Mouse (Mus musculus): ENCODE data around the gene C1qtnf2. TPM values are rescaled to one million over a fixed set of nuclear protein-coding genes. Genes with fewer than 3 reads are reported as not detected.

C1qtnf2 gene
- polyA plus RNA-seq, 1 experiment from 2014 or later = 6.4 TPM

DNA sequence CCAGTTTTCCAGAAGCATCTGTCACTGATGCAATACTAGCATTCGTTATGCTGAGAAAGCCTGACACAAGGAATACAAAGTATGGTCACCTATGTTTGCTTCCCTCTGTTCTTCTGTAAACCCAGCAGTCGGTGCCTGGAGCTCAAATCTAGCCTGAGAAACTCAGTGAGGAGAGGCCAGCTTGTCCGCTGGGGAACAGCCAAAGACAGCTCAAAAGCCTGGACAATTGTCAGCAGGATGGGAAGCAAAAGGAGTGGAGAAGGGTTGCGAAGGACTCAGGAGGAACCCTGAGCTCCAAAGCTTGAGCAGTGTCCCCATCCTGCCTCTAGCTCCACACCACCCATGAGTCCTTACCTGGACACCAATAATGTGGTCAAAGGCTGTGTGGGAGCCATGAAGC is 10.0 kb downstream of the C1qtnf2 start:
- 69% methylated on average over 4 of the region's 4 CpGs for WGBS

DNA sequence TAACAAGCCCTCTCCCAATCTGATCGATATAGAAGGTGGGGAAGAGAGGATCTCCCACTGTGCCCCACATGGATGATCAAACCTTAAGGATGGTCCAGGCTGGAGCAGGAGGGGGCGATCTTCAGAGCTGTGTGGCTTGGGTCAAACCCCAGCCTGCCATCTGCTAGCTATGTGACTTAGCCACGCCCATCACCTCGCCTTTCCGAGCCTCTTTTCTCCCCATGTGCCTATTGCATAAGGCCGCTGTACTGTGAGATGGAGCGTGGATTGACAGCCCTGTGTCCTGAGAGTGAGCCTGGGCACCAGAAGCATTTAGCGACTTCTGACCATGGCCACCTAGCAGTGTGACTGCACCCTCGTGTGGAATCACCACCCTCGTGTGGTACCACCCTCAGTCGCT is 10.6 kb downstream of the C1qtnf2 start:
- Histone ChIP-seq H3K4me1 (replicated peaks) (peaks cover 45% of the 10 kb centered on the region), H3K4me3 (no peak overlapping the region), H3K27me3 (no peaks in the 10 kb centered on the region), H3K4me2 (no peak overlapping the region), H3K9ac (no peak overlapping the region), H3K9me3 (replicated peaks) (no peaks in the 10 kb centered on the region), H3K36me3 (no peaks in the 10 kb centered on the region), H3K27ac (peak overlapping the region; percentile 85; the same call in 1 of the 2 replicates)
- no peak for ATAC-seq (replicated peaks; ENCODE audit: insufficient number of reproducible peaks, insufficient read depth, low FRiP score, low read depth)
- WGBS = 41% methylated on average over 11 of the region's 11 CpGs

More for the DNA sequence above, 10.0 kb downstream of the C1qtnf2 start:
- Histone ChIP-seq H3K4me1 (replicated peaks) (peaks cover 45% of the 10 kb centered on the region), H3K4me2 (0 out of 2 replicates have a peak overlapping the region, but pooled peaks have one; percentile 1), H3K4me3 (no peak overlapping the region), H3K9ac (no peak overlapping the region), H3K27me3 (no peaks in the 10 kb centered on the region), H3K9me3 (replicated peaks) (no peaks in the 10 kb centered on the region), H3K27ac (peak overlapping the region; percentile 85), H3K36me3 (no peaks in the 10 kb centered on the region)
- no peak for ATAC-seq (replicated peaks; ENCODE audit: insufficient number of reproducible peaks, insufficient read depth, low FRiP score, low read depth)

DNA sequence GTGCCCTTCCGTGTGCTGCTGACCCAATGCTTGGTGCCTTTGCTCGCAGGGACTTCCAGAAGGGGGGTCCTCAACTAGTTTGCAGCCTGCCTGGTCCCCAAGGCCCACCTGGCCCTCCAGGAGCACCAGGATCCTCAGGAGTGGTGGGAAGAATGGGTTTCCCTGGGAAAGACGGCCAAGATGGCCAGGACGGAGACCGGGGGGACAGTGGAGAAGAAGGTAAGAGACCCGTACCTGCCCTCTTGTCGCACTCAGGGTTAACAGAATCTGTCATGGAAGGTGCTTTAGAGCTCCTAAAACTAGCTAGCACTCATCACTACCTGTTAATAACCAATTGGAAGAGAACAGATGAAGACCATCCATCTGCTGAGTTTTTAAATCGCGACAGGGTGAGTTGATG is 11.8 kb downstream of the C1qtnf2 start:
- Histone ChIP-seq H3K4me3 (no peak overlapping the region), H3K36me3 (no peaks in the 10 kb centered on the region), H3K4me2 (no peak overlapping the region), H3K4me1 (replicated peaks) (peaks cover 35% of the 10 kb centered on the region), H3K9ac (no peak overlapping the region), H3K27ac (no peak overlapping the region), H3K9me3 (replicated peaks) (no peaks in the 10 kb centered on the region), H3K27me3 (no peaks in the 10 kb centered on the region)
- 83% methylated on average over 9 of the region's 9 CpGs for WGBS
- no peak for ATAC-seq (replicated peaks; ENCODE audit: insufficient number of reproducible peaks, insufficient read depth, low FRiP score, low read depth)

DNA sequence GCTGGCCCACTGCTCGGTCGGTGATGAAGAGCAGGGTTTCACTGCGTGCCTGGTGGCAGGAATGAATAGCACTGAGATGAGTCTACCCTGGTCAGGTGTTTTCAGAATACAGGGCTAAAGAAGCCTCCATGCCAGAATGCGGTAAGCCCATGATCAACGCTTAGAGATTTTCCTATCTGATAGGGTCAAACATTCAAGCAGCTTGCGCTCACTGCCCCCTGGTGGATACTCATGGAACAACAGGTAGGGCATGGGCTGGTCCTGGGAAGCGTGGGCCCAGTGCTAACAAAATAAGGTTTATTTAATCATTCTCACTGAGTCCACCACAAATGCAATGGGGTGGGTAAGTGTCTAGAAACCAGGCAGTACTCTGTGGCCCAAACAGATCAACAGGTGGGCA is 18.6 kb downstream of the C1qtnf2 start:
- no peak overlapping the region for H3K27ac ChIP-seq
- H3K36me3 ChIP-seq = no peaks in the 10 kb centered on the region
- H3K4me1 ChIP-seq (replicated peaks) = peaks cover 8% of the 10 kb centered on the region
- no peak overlapping the region for H3K4me3 ChIP-seq
- no peaks in the 10 kb centered on the region for H3K27me3 ChIP-seq
- 34% methylated on average over 7 of the region's 7 CpGs for WGBS
- H3K4me2 ChIP-seq = no peak overlapping the region
- no peak for ATAC-seq (replicated peaks; ENCODE audit: insufficient number of reproducible peaks, insufficient read depth, low FRiP score, low read depth)
- H3K9me3 ChIP-seq (replicated peaks) = no peaks in the 10 kb centered on the region
- no peak overlapping the region for H3K9ac ChIP-seq

DNA sequence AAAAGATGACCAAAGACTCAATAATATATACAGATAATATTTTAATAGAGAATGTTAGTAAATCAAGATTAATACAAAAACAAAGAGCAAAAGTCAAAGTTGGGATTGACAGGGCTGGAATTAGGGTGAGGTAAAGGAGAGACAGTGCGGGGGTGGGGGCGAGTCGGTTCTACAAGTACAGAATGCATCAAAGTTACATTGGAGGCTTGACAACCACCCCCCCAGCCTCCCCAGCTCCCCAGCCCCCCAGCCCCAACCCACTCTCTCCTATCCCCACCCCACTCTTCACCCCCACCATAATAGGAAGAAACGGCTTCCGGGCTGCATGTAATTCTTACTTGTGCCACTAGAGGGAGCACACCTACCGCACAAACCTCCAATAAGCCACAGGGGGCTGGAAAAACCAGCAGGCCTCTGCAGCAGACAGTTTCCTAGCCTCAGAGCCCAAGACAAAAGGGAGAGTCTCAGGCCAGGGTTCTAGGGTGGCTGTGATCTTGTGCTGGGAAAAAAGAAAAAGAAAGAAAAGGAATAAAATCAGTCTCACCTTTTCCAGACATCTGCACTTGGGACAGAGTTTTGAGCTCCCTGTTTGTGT is 19.8 kb downstream of the C1qtnf2 start:
- Histone ChIP-seq H3K27ac (no peak overlapping the region), H3K4me2 (no peak overlapping the region), H3K36me3 (no peaks in the 10 kb centered on the region), H3K9me3 (replicated peaks) (no peaks in the 10 kb centered on the region), H3K4me3 (no peak overlapping the region), H3K27me3 (no peaks in the 10 kb centered on the region), H3K4me1 (replicated peaks) (peaks cover 8% of the 10 kb centered on the region), H3K9ac (no peak overlapping the region)
- 0 out of 2 replicates have a peak, but pooled peaks have one; percentile 25 for ATAC-seq (replicated peaks; ENCODE audit: insufficient number of reproducible peaks, insufficient read depth, low FRiP score, low read depth)
- WGBS = 22% methylated on average over 6 of the region's 6 CpGs

DNA sequence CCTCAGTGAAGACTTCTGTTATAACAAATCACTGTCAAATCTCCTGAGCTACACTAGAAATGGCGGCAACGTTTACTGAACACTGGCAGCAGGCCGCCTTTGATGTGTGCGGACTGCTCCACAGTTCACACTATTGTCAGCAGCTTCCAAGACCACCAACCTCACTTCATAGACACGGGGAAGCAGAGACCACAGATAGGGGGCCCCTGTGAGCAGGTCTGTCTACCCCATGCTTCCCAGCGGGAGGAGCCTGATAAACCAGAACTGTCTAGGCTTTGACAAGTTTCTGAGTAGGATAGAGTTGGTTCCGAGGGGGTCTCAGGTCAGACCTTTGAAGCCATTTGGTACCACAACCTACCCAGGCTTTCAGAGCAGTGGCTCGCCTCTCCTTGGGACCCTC is 21.0 kb downstream of the C1qtnf2 start:
- Histone ChIP-seq H3K4me3 (no peak overlapping the region), H3K4me1 (replicated peaks) (peaks cover 8% of the 10 kb centered on the region), H3K9ac (no peak overlapping the region), H3K27me3 (no peaks in the 10 kb centered on the region), H3K9me3 (replicated peaks) (no peaks in the 10 kb centered on the region), H3K27ac (no peak overlapping the region), H3K4me2 (no peak overlapping the region), H3K36me3 (no peaks in the 10 kb centered on the region)
- ATAC-seq (replicated peaks; ENCODE audit: insufficient number of reproducible peaks, insufficient read depth, low FRiP score, low read depth) = no peak
- WGBS = 44% methylated on average over 8 of the region's 8 CpGs

DNA sequence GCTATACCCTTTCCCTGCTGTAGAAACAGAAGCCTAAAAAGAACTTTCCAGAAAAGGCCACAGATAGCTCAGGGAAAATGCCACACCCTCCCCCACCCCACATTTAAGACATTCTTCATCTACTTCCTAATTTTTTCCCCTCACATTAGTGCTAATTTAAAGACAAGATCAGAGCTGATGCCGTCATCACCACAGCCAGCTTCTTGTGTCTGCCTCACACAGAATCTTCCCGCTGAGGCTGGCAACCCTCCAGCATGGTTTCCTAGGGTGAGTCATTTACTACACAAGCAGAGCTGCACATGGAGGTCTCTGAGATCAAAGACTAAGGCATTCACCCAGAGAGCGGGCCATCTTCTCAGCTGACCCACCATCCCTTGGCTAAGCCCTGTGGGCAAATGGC is 21.5 kb downstream of the C1qtnf2 start:
- H3K4me1 ChIP-seq (replicated peaks) = peaks cover 8% of the 10 kb centered on the region
- no peaks in the 10 kb centered on the region for H3K36me3 ChIP-seq
- ATAC-seq (replicated peaks; ENCODE audit: insufficient number of reproducible peaks, insufficient read depth, low FRiP score, low read depth) = no peak
- no peaks in the 10 kb centered on the region for H3K27me3 ChIP-seq
- WGBS = 21% methylated on average over 3 of the region's 3 CpGs
- H3K27ac ChIP-seq = no peak overlapping the region
- no peak overlapping the region for H3K9ac ChIP-seq
- no peak overlapping the region for H3K4me2 ChIP-seq
- H3K4me3 ChIP-seq = no peak overlapping the region
- H3K9me3 ChIP-seq (replicated peaks) = no peaks in the 10 kb centered on the region

DNA sequence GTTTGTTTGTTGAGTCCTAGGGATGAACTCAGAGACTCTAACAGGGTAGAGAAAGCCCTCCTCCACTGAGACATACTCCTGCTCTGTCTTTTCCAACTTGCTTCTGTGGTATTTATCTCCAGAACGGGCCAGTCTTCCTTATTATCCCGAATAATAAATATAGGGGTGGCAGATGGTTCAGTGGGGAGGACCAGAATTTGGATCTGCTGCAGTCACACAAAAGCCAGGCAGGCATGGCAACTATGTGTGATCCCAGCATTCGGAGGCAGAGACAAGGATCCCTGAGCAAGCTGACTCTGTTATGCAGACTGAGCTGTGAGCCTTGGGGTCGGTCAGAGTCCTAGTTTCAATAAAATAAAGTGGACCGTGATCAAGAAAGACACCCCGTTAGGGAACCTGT is 27.2 kb downstream of the C1qtnf2 start:
- no peak for ATAC-seq (replicated peaks; ENCODE audit: insufficient number of reproducible peaks, insufficient read depth, low FRiP score, low read depth)
- Histone ChIP-seq H3K4me1 (replicated peaks) (no peaks in the 10 kb centered on the region), H3K27ac (no peak overlapping the region), H3K4me3 (no peak overlapping the region), H3K9ac (no peak overlapping the region), H3K9me3 (replicated peaks) (no peaks in the 10 kb centered on the region), H3K27me3 (no peaks in the 10 kb centered on the region), H3K36me3 (no peaks in the 10 kb centered on the region), H3K4me2 (no peak overlapping the region)
- WGBS = 80% methylated on average over 6 of the region's 6 CpGs

DNA sequence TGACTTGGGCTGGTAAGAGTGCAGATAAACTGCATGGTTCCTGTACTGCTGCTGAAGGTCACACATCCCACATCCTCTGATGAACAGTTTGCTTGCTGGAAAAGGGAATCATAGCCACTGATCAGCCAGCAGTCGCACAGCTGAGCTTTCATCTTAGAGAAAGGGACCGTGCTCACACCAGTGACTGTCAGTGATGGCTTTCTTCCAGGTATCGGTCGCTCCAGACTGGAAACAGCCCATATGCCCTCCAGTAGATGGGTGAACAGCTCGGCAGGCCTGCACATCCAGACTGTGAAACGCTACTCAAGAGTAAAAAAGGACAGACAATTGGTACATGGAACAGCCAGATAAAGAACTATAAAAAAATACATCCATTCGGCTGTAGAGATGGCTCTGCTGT is 31.1 kb downstream of the C1qtnf2 start:
- WGBS = 82% methylated on average over 7 of the region's 7 CpGs
- Histone ChIP-seq H3K27me3 (no peaks in the 10 kb centered on the region), H3K36me3 (no peaks in the 10 kb centered on the region), H3K4me1 (replicated peaks) (no peaks in the 10 kb centered on the region), H3K4me2 (no peak overlapping the region), H3K9me3 (replicated peaks) (no peaks in the 10 kb centered on the region), H3K27ac (no peak overlapping the region), H3K9ac (no peak overlapping the region), H3K4me3 (no peak overlapping the region)
- ATAC-seq (replicated peaks; ENCODE audit: insufficient number of reproducible peaks, insufficient read depth, low FRiP score, low read depth) = no peak

DNA sequence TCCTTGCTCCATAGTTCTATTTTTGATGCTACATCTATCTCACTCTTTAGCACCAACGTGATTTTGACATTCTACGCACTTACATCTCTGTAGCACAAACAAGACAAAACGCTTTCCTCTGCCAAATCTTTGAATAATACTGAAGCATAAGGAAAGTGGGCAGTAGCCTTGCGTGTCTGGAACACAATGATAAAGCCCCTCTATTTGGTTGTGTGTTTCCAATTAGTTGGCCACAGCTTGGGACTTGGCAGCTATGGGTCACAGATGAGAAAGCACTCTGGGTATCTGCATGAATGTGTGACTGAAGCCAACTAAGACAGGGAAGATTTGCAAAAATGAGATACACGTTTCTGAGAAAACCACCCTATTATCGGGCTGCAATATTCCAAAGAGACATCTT is 33.9 kb downstream of the C1qtnf2 start:
- H3K27ac ChIP-seq = no peak overlapping the region
- H3K4me2 ChIP-seq = no peak overlapping the region
- no peaks in the 10 kb centered on the region for H3K9me3 ChIP-seq (replicated peaks)
- no peak overlapping the region for H3K4me3 ChIP-seq
- no peak overlapping the region for H3K9ac ChIP-seq
- 73% methylated on average over 6 of the region's 6 CpGs for WGBS
- no peaks in the 10 kb centered on the region for H3K27me3 ChIP-seq
- H3K36me3 ChIP-seq = no peaks in the 10 kb centered on the region
- H3K4me1 ChIP-seq (replicated peaks) = no peaks in the 10 kb centered on the region
- ATAC-seq (replicated peaks; ENCODE audit: insufficient number of reproducible peaks, insufficient read depth, low FRiP score, low read depth) = no peak

DNA sequence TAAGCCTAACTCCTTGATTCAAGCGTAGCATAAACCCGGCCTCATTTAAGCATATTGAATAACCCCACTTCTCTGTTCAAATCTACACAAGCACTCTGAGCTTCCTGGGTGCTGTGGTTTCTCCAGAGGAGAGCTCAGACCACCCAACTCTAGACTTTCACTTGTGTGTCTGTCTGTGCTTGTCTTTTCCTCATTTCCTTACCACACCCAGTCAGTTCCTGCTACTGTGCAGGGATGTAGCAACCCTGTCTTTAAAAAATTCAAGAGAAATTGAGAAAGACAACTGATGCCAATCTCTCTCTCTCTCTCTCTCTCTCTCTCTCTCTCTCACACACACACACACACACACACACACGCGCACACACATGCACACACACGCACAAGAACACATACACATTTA is 35.8 kb downstream of the C1qtnf2 start:
- H3K4me1 ChIP-seq (replicated peaks) = no peaks in the 10 kb centered on the region
- no peaks in the 10 kb centered on the region for H3K9me3 ChIP-seq (replicated peaks)
- H3K27me3 ChIP-seq = no peaks in the 10 kb centered on the region
- no peak overlapping the region for H3K4me2 ChIP-seq
- H3K36me3 ChIP-seq = no peaks in the 10 kb centered on the region
- H3K27ac ChIP-seq = no peak overlapping the region
- H3K4me3 ChIP-seq = no peak overlapping the region
- no peak overlapping the region for H3K9ac ChIP-seq
- 84% methylated on average over 5 of the region's 5 CpGs for WGBS
- ATAC-seq (replicated peaks; ENCODE audit: insufficient number of reproducible peaks, insufficient read depth, low FRiP score, low read depth) = no peak

DNA sequence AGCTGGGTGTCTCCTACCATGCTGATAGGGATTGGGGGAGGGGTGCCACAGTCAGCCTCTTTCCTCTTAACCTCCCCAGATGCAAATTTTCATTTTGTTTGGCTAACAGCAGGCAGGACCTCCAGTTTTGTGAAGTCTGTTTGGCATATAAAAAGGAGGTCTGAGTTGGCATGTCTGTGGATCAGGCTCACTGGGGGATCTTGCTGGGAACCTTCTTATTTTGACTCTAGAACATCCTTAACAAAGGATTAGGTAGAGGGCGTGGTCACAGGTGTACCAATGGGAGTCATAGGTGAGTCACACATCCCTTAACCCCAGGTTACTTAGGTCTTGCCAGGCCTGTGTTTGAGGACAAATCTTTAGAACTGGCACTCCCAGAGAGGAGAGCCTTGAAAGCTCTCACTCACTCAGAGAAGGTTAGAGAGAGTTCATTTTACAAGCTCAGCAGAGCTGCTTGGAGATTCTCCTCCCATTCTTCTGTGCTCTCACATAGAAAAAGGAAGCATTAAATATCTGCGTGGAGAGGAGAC is 38.6 kb downstream of the C1qtnf2 start:
- no peak overlapping the region for H3K4me3 ChIP-seq
- no peaks in the 10 kb centered on the region for H3K9me3 ChIP-seq (replicated peaks)
- H3K27ac ChIP-seq = no peak overlapping the region
- no peaks in the 10 kb centered on the region for H3K4me1 ChIP-seq (replicated peaks)
- no peaks in the 10 kb centered on the region for H3K36me3 ChIP-seq
- no peak for ATAC-seq (replicated peaks; ENCODE audit: insufficient number of reproducible peaks, insufficient read depth, low FRiP score, low read depth)
- no peak overlapping the region for H3K9ac ChIP-seq
- H3K4me2 ChIP-seq = no peak overlapping the region
- H3K27me3 ChIP-seq = no peaks in the 10 kb centered on the region
- WGBS = 83% methylated on average over 2 of the region's 2 CpGs
